In the genomic region with DNA sequence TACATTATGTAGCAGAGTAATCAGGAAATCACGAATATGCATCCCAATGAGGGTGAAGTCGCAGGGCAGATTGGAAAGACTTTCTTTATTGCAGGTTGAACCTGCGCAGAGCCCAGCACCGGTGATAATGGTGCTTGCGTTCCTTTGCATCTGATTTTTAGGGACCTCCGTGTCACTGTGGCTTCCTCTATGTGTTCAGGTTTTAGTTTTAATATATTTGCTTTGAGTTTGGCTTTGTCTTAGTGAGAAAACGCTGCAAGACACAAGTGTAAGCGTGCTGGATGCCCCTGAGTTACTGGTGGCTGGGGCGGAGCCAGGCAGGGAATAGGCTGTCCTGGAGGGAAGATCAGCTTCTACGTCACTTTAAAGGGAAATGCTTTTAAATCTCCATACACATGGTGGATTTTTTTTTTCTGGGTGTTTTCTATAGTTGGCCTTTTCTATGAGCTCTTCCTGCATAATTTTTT, we compare ENCODE assay signal across 8 mouse cellular contexts. TPM values are rescaled to one million over a fixed set of nuclear protein-coding genes. Genes with fewer than 3 reads are reported as not detected.
A peak's percentile ranks its signal among the peaks of the same experiment; 100 is the strongest.
DNase-seq lines count a peak whose midpoint lies in the region; ATAC-seq and TF ChIP-seq lines count a peak whose summit lies in the region.

No protein-coding gene starts in this region.

- ATAC-seq in forebrain, embryonic 16.5 days, result peak; percentile 91
- ATAC-seq in hindbrain, embryonic 15.5 days (ENCODE audit: low FRiP score, low read depth), result peak; percentile 80
- ATAC-seq in limb, embryonic 11.5 days (ENCODE audit: insufficient number of reproducible peaks, low FRiP score, low TSS enrichment, low read depth), result no peak
- peak; percentile 64 for ATAC-seq in megakaryocyte-erythroid progenitor cell, adult 5-6 weeks (replicated peaks; ENCODE audit: low FRiP score, low TSS enrichment, poor library complexity, severe bottlenecking)
- peak; percentile 61 for ATAC-seq in stomach, postnatal 0 days (ENCODE audit: low FRiP score, low TSS enrichment)

- H3K36me3 ChIP-seq in forebrain, embryonic 16.5 days (ENCODE audit: control insufficient read depth, insufficient read depth), result no peaks in the 10 kb centered on the region
- no peaks in the 10 kb centered on the region for H3K36me3 ChIP-seq in hindbrain, embryonic 15.5 days
- no peaks in the 10 kb centered on the region for H3K36me3 ChIP-seq in limb, embryonic 11.5 days (ENCODE audit: control insufficient read depth, insufficient read depth, low read length)
- H3K36me3 ChIP-seq in stomach, postnatal 0 days (ENCODE audit: control insufficient read depth, insufficient read depth, low read length), result no peaks in the 10 kb centered on the region

- peak overlapping the region; percentile 65 for H3K4me3 ChIP-seq in forebrain, embryonic 16.5 days (replicated peaks; ENCODE audit: low read length)
- H3K4me3 ChIP-seq in hindbrain, embryonic 15.5 days, result peak overlapping the region; percentile 51
- peak overlapping the region; percentile 40 for H3K4me3 ChIP-seq in limb, embryonic 11.5 days (ENCODE audit: low read depth, low read length)
- H3K4me3 ChIP-seq in stomach, postnatal 0 days (ENCODE audit: low read depth, low read length), result peak overlapping the region; percentile 42

- TF ChIP-seq CTCF in stomach, postnatal 0 days (IDR thresholded peaks at IDR 0.05; ENCODE audit: low read depth), result no peak

- no peaks in the 10 kb centered on the region for H3K27me3 ChIP-seq in forebrain, embryonic 16.5 days (replicated peaks; ENCODE audit: control insufficient read depth, insufficient read depth, low read length)
- H3K27me3 ChIP-seq in hindbrain, embryonic 15.5 days, result no peaks in the 10 kb centered on the region
- H3K27me3 ChIP-seq in limb, embryonic 11.5 days (ENCODE audit: control insufficient read depth, insufficient read depth, low read length), result no peaks in the 10 kb centered on the region
- no peaks in the 10 kb centered on the region for H3K27me3 ChIP-seq in stomach, postnatal 0 days (ENCODE audit: control insufficient read depth, insufficient read depth, low read length)

- peak overlapping the region; percentile 67 for H3K9ac ChIP-seq in forebrain, embryonic 16.5 days (replicated peaks; ENCODE audit: low read depth, low read length)
- H3K9ac ChIP-seq in hindbrain, embryonic 15.5 days, result peak overlapping the region; percentile 32
- H3K9ac ChIP-seq in limb, embryonic 11.5 days (ENCODE audit: low read length), result no peak overlapping the region
- peak overlapping the region; percentile 31 for H3K9ac ChIP-seq in stomach, postnatal 0 days (ENCODE audit: low read length)

- DNase-seq in layer of hippocampus, adult 11-12 months (ENCODE audit: low spot score), result peak; percentile 26
- no peak for DNase-seq in layer of hippocampus, adult 8-10 months (ENCODE audit: low spot score in 2 of 2)
- DNase-seq in cerebellum, adult 8-10 months, result peak; percentile 57
- DNase-seq in limb, embryonic 11.5 days (ENCODE audit: low spot score), result peak; percentile 45
- DNase-seq in stomach, postnatal 0 days (ENCODE audit: low spot score), result peak; percentile 56

- no peak for TF ChIP-seq EP300 in stomach, postnatal 0 days (optimal IDR thresholded peaks at IDR 0.05)

- H3K4me2 ChIP-seq in forebrain, embryonic 16.5 days (ENCODE audit: low read length), result peak overlapping the region; percentile 64
- H3K4me2 ChIP-seq in hindbrain, embryonic 15.5 days, result peak overlapping the region; percentile 71
- peak overlapping the region; percentile 63 for H3K4me2 ChIP-seq in limb, embryonic 11.5 days (ENCODE audit: low read depth, severe bottlenecking)
- peak overlapping the region; percentile 78 for H3K4me2 ChIP-seq in stomach, postnatal 0 days (replicated peaks; ENCODE audit: low read depth)

- H3K4me1 ChIP-seq in forebrain, embryonic 16.5 days (replicated peaks; ENCODE audit: control insufficient read depth, insufficient read depth, low read length), result peaks cover 4% of the 10 kb centered on the region
- H3K4me1 ChIP-seq in hindbrain, embryonic 15.5 days (replicated peaks), result peaks cover 5% of the 10 kb centered on the region
- no peaks in the 10 kb centered on the region for H3K4me1 ChIP-seq in limb, embryonic 11.5 days (ENCODE audit: control insufficient read depth, insufficient read depth, low read length)
- no peaks in the 10 kb centered on the region for H3K4me1 ChIP-seq in stomach, postnatal 0 days (replicated peaks; ENCODE audit: control insufficient read depth, insufficient read depth)

- H3K9me3 ChIP-seq in forebrain, embryonic 16.5 days (ENCODE audit: control insufficient read depth, low read length), result no peaks in the 10 kb centered on the region
- H3K9me3 ChIP-seq in hindbrain, embryonic 15.5 days, result no peaks in the 10 kb centered on the region
- H3K9me3 ChIP-seq in limb, embryonic 11.5 days (ENCODE audit: control insufficient read depth, low read length), result no peaks in the 10 kb centered on the region
- no peaks in the 10 kb centered on the region for H3K9me3 ChIP-seq in stomach, postnatal 0 days (ENCODE audit: control insufficient read depth, low read length)

- H3K27ac ChIP-seq in forebrain, embryonic 16.5 days (ENCODE audit: low read length), result peak overlapping the region; percentile 39
- H3K27ac ChIP-seq in hindbrain, embryonic 15.5 days (replicated peaks), result peak overlapping the region; percentile 85
- H3K27ac ChIP-seq in limb, embryonic 11.5 days (replicated peaks; ENCODE audit: low read depth, low read length), result no peak overlapping the region
- peak overlapping the region; percentile 87 for H3K27ac ChIP-seq in stomach, postnatal 0 days (replicated peaks)

- WGBS in forebrain, embryonic 16.5 days, result 3% methylated on average over 10 of the region's 10 CpGs
- under 1% methylated on average over 10 of the region's 10 CpGs for WGBS in hindbrain, embryonic 15.5 days
- 7% methylated on average over 10 of the region's 10 CpGs for WGBS in limb, embryonic 11.5 days
- 5% methylated on average over 10 of the region's 10 CpGs for WGBS in stomach, postnatal 0 days

RNA-seq across cellular contexts. Expression of a gene that starts 43.8 kb away (rescaled TPM):
- total RNA-seq in layer of hippocampus, adult 8-10 months (2022), result 10 to 100 TPM; 22.0 to 25.2 (median 23.0) TPM
- polyA plus RNA-seq in forebrain, embryonic 16.5 days (2015; fragmentation: Nextera tagmentation; extraction: Ambion mirVana), result 32.7 and 33.5 TPM in 2 replicates
- 45.6 and 47.5 TPM in 2 replicates for polyA plus RNA-seq in hindbrain, embryonic 15.5 days (2015; fragmentation: Nextera tagmentation; extraction: Ambion mirVana)
- 50.0 and 53.3 TPM in 2 replicates for polyA plus RNA-seq in limb, embryonic 11.5 days (2014; fragmentation: Nextera tagmentation; extraction: Ambion mirVana)
- total RNA-seq in megakaryocyte-erythroid progenitor cell, adult 5-6 weeks (2014; fragmentation: Nextera tagmentation), result 11.2 and 11.7 TPM in 2 replicates
- 8.6 and 10.7 TPM in 2 replicates for total RNA-seq in megakaryocyte-erythroid progenitor cell, adult 5-6 weeks (2017)
- 38.9 and 40.3 TPM in 2 replicates for polyA plus RNA-seq in stomach, postnatal 0 days (2015; fragmentation: Nextera tagmentation; extraction: Ambion mirVana)

RNA-seq across cellular contexts. Expression of a gene that starts 48.2 kb away (rescaled TPM):
- 10 to 100 TPM; 10.0 to 12.9 (median 11.3) TPM for total RNA-seq in layer of hippocampus, adult 8-10 months (2022)
- polyA plus RNA-seq in forebrain, embryonic 16.5 days (2015; fragmentation: Nextera tagmentation; extraction: Ambion mirVana), result 20.2 and 22.8 TPM in 2 replicates
- polyA plus RNA-seq in hindbrain, embryonic 15.5 days (2015; fragmentation: Nextera tagmentation; extraction: Ambion mirVana), result 15.1 and 17.2 TPM in 2 replicates
- 37.0 and 38.7 TPM in 2 replicates for polyA plus RNA-seq in limb, embryonic 11.5 days (2014; fragmentation: Nextera tagmentation; extraction: Ambion mirVana)
- total RNA-seq in megakaryocyte-erythroid progenitor cell, adult 5-6 weeks (2014; fragmentation: Nextera tagmentation), result 13.8 and 19.1 TPM in 2 replicates
- total RNA-seq in megakaryocyte-erythroid progenitor cell, adult 5-6 weeks (2017), result 16.1 and 21.1 TPM in 2 replicates
- 19.6 and 21.5 TPM in 2 replicates for polyA plus RNA-seq in stomach, postnatal 0 days (2015; fragmentation: Nextera tagmentation; extraction: Ambion mirVana)

RNA-seq across cellular contexts. Expression of a gene that starts 56.1 kb away (rescaled TPM):
- total RNA-seq in layer of hippocampus, adult 8-10 months (2022), result 10 to 100 TPM in 2 of 4 experiments, 1 to 10 TPM in 2; 7.5 to 10.4 (median 9.3) TPM
- 4.8 and 5.9 TPM in 2 replicates for polyA plus RNA-seq in forebrain, embryonic 16.5 days (2015; fragmentation: Nextera tagmentation; extraction: Ambion mirVana)
- 6.0 and 6.3 TPM in 2 replicates for polyA plus RNA-seq in hindbrain, embryonic 15.5 days (2015; fragmentation: Nextera tagmentation; extraction: Ambion mirVana)
- polyA plus RNA-seq in limb, embryonic 11.5 days (2014; fragmentation: Nextera tagmentation; extraction: Ambion mirVana), result 0.11 and 0.13 TPM in 2 replicates
- total RNA-seq in megakaryocyte-erythroid progenitor cell, adult 5-6 weeks (2014; fragmentation: Nextera tagmentation), result not detected in 2 replicates
- total RNA-seq in megakaryocyte-erythroid progenitor cell, adult 5-6 weeks (2017), result not detected in 2 replicates
- polyA plus RNA-seq in stomach, postnatal 0 days (2015; fragmentation: Nextera tagmentation; extraction: Ambion mirVana), result 6.8 and 7.9 TPM in 2 replicates

Comparison
In these comparisons a context has a peak if more than half of its experiments do, and no peak if none do; other contexts are left out.
1. DNase-seq: peak in layer of hippocampus, adult 11-12 months (single experiment), cerebellum, adult 8-10 months (single experiment), limb, embryonic 11.5 days (single experiment) and stomach, postnatal 0 days (single experiment); none in layer of hippocampus, adult 8-10 months (0 of 2).
2. Peak in every context shown above with its lines, with median percentiles within 50 percentile points of each other: H3K4me2 ChIP-seq and H3K4me3 ChIP-seq.